Mouse (Mus musculus) embryonic facial prominence, embryonic 12.5 days (tissue): ENCODE measurements around the gene A3galt2. TPM values are rescaled to one million over a fixed set of nuclear protein-coding genes. Genes with fewer than 3 reads are reported as not detected.

ENCODE experiments used
- ATAC-seq: fragments of 200-750 bp; cut with Nextera tagmentation; 2 replicates; pipeline ENCODE4 v1.8.0; 2017; ENCODE audit not compliant: insufficient number of reproducible peaks, insufficient read depth, low FRiP score, low TSS enrichment
- H3K27ac ChIP-seq: fragments of 300-500 bp; sonication (generic); 2 replicates; pipeline ENCODE4 v1.5.1; 2016; ENCODE audit warnings: mild to moderate bottlenecking
- H3K27me3 ChIP-seq: fragments of 300-500 bp; sonication (generic); 2 replicates; pipeline ENCODE4 v1.6.1; 2016; ENCODE audit warnings: mild to moderate bottlenecking, moderate library complexity
- H3K36me3 ChIP-seq: fragments of 300-500 bp; sonication (generic); 2 replicates; pipeline ENCODE4 v1.6.1; 2016; ENCODE audit warnings: mild to moderate bottlenecking
- H3K4me1 ChIP-seq: fragments of 300-500 bp; sonication (generic); 2 replicates; pipeline ENCODE4 v1.6.1; 2016
- H3K4me2 ChIP-seq: fragments of 300-500 bp; sonication (generic); replicated peaks from 2 replicates; pipeline ENCODE4 v1.6.1; 2016; ENCODE audit warnings: mild to moderate bottlenecking, moderate library complexity
- H3K4me3 ChIP-seq: fragments of 300-500 bp; sonication (generic); 2 replicates; pipeline ENCODE4 v1.5.1; 2016; ENCODE audit warnings: mild to moderate bottlenecking
- H3K9ac ChIP-seq: fragments of 300-500 bp; sonication (generic); 2 replicates; pipeline ENCODE4 v1.6.1; 2016; ENCODE audit warnings: mild to moderate bottlenecking, moderate library complexity
- H3K9me3 ChIP-seq: fragments of 300-500 bp; sonication (generic); 2 replicates; pipeline ENCODE4 v1.6.1; 2016; ENCODE audit warnings: mild to moderate bottlenecking, moderate library complexity
- WGBS: fragments of 180-500 bp; shearing (Covaris S2); methylation state at CpG from one replicate; pipeline ENCODE4 v1.1.7; 2016; 5-methylcytosine and 5-hydroxymethylcytosine counted together
- polyA plus RNA-seq: library from polyadenylated mRNA; unstranded; fragments of >200 nt; fragmentation: Nextera tagmentation; extraction: Ambion mirVana; gene quantifications from 2 replicates; pipeline ENCODE4 v1.2.1, GENCODE M21; 2016

The A3galt2 gene
- polyA plus RNA-seq, 1 experiment from 2014 or later, result 0.18 TPM

- ATAC-seq, result no peak
- WGBS, result 39% methylated on average over 5 of the region's 5 CpGs
Observed at GRCm38 (mm10) chr4:128803569-128803968, 48.4 kb downstream of the A3galt2 start.

GRCm38 (mm10) chr4:128804426-128805149, 49.4 kb downstream of the A3galt2 start:
- ATAC-seq, result no peak
- Histone ChIP-seq H3K36me3 (0 out of 2 replicates have a peak, but pooled peaks cover 11% of the 10 kb centered on the region), H3K4me1 (peaks cover 43% of the 10 kb centered on the region), H3K27ac (peak overlapping the region; percentile 99), H3K9ac (peak overlapping the region; percentile 100), H3K4me3 (peak overlapping the region; percentile 83), H3K4me2 (peak overlapping the region; percentile 98), H3K27me3 (no peaks in the 10 kb centered on the region), H3K9me3 (no peaks in the 10 kb centered on the region)
- WGBS, result 2% methylated on average over 6 of the region's 6 CpGs

More at GRCm38 (mm10) chr4:128803569-128803968, 48.4 kb downstream of the A3galt2 start:
- peak overlapping the region; percentile 98 for H3K4me2 ChIP-seq
- peak overlapping the region; percentile 100 for H3K9ac ChIP-seq
- H3K27ac ChIP-seq, result peak overlapping the region; percentile 9; the same call in 1 of the 2 replicates
- no peaks in the 10 kb centered on the region for H3K9me3 ChIP-seq
- H3K4me3 ChIP-seq, result peak overlapping the region; percentile 83
- H3K36me3 ChIP-seq, result 0 out of 2 replicates have a peak, but pooled peaks cover 12% of the 10 kb centered on the region
- H3K4me1 ChIP-seq, result peaks cover 53% of the 10 kb centered on the region
- H3K27me3 ChIP-seq, result no peaks in the 10 kb centered on the region

GRCm38 (mm10) chr4:128805150-128806042, 50.2 kb downstream of the A3galt2 start:
- Histone ChIP-seq H3K4me3 (peak overlapping the region; percentile 83), H3K27ac (peak overlapping the region; percentile 99), H3K4me2 (peak overlapping the region; percentile 98), H3K27me3 (no peaks in the 10 kb centered on the region), H3K9ac (peak overlapping the region; percentile 100), H3K36me3 (0 out of 2 replicates have a peak, but pooled peaks cover 6% of the 10 kb centered on the region), H3K4me1 (peaks cover 38% of the 10 kb centered on the region), H3K9me3 (no peaks in the 10 kb centered on the region)
- 1% methylated on average over 71 of the region's 74 CpGs for WGBS
- no peak for ATAC-seq

- H3K4me3 ChIP-seq, result peak within 1 kb of the TSS; percentile 83
- H3K4me1 ChIP-seq, result peaks cover 41% of the 10 kb centered on the region
- under 1% methylated on average over 79 of the region's 111 CpGs for WGBS
- H3K9ac ChIP-seq, result peak within 1 kb of the TSS; percentile 100
- H3K36me3 ChIP-seq, result 0 out of 2 replicates have a peak, but pooled peaks cover 4% of the 10 kb centered on the region
- peak within 1 kb of the TSS; percentile 98 for H3K4me2 ChIP-seq
- peak within 1 kb of the TSS; percentile 99 for H3K27ac ChIP-seq
- no peaks in the 10 kb centered on the region for H3K27me3 ChIP-seq
- H3K9me3 ChIP-seq, result no peaks in the 10 kb centered on the region
- ATAC-seq, result 0 out of 2 replicates have a peak, but pooled peaks have one; percentile 3
Observed at GRCm38 (mm10) chr4:128806043-128806826, 51.1 kb downstream of the A3galt2 start, which contains the start of gene Zfp362. Gene Zfp362 (minus strand): TSS chr4:128806045.

GRCm38 (mm10) chr4:128806827-128807179, 51.6 kb downstream of the A3galt2 start:
- no peaks in the 10 kb centered on the region for H3K27me3 ChIP-seq
- WGBS, result 1% methylated on average over 15 of the region's 15 CpGs
- peak overlapping the region; percentile 99 for H3K27ac ChIP-seq
- peak overlapping the region; percentile 83 for H3K4me3 ChIP-seq
- H3K36me3 ChIP-seq, result no peaks in the 10 kb centered on the region
- H3K4me2 ChIP-seq, result peak overlapping the region; percentile 98
- ATAC-seq, result no peak; the same call in 1 of the 2 replicates
- peak overlapping the region; percentile 100 for H3K9ac ChIP-seq
- H3K9me3 ChIP-seq, result no peaks in the 10 kb centered on the region
- peaks cover 40% of the 10 kb centered on the region for H3K4me1 ChIP-seq

- H3K27me3 ChIP-seq, result no peaks in the 10 kb centered on the region
- no peaks in the 10 kb centered on the region for H3K9me3 ChIP-seq
- peak overlapping the region; percentile 69 for H3K4me2 ChIP-seq
- peak overlapping the region; percentile 67 for H3K9ac ChIP-seq
- peaks cover 17% of the 10 kb centered on the region for H3K4me1 ChIP-seq
- H3K36me3 ChIP-seq, result no peaks in the 10 kb centered on the region
- 16% methylated on average over 16 of the region's 16 CpGs for WGBS
- peak overlapping the region; percentile 52 for H3K4me3 ChIP-seq
- 0 out of 2 replicates have a peak overlapping the region, but pooled peaks have one; percentile 23 for H3K27ac ChIP-seq
- ATAC-seq, result peak; percentile 89
Observed at GRCm38 (mm10) chr4:128811382-128812056, 56.4 kb downstream of the A3galt2 start.

- Histone ChIP-seq H3K4me2 (no peak overlapping the region), H3K4me1 (peaks cover 13% of the 10 kb centered on the region; the same call in 1 of the 2 replicates), H3K9ac (no peak overlapping the region), H3K36me3 (no peaks in the 10 kb centered on the region), H3K4me3 (no peak overlapping the region), H3K27ac (no peak overlapping the region), H3K27me3 (no peaks in the 10 kb centered on the region), H3K9me3 (no peaks in the 10 kb centered on the region)
- no peak for ATAC-seq
- 55% methylated on average over 7 of the region's 7 CpGs for WGBS
Observed at GRCm38 (mm10) chr4:128817011-128817410, 61.8 kb downstream of the A3galt2 start.

Other genes with a start within 250 kb of the A3galt2 start
- gene Zscan20, start 145.3 kb upstream of the A3galt2 start, polyA plus RNA-seq, result 6.6 and 7.1 TPM in 2 replicates
- gene Tlr12, start 136.7 kb upstream of the A3galt2 start, polyA plus RNA-seq, result 0.45 and 1.1 TPM in 2 replicates
- 82.4 and 106 TPM in 2 replicates for gene Phc2, start 100.7 kb upstream of the A3galt2 start, polyA plus RNA-seq
- gene Zfp362, start 50.7 kb downstream of the A3galt2 start, polyA plus RNA-seq, result 52.3 and 55.7 TPM in 2 replicates
- 18.8 and 19.7 TPM in 2 replicates for gene Trim62, start 128.2 kb downstream of the A3galt2 start, polyA plus RNA-seq
- gene Azin2, start 207.1 kb downstream of the A3galt2 start, polyA plus RNA-seq, result 28.8 and 30.8 TPM in 2 replicates
- gene Ak2, start 236.6 kb downstream of the A3galt2 start, polyA plus RNA-seq, result 184 and 185 TPM in 2 replicates